Mouse (Mus musculus) limb, embryonic 13.5 days (tissue): ENCODE data around the gene Fam107b. TPM values are rescaled to one million over a fixed set of nuclear protein-coding genes. Genes with fewer than 3 reads are reported as not detected.
A peak's percentile ranks its signal among the peaks of the same experiment; 100 is the strongest.

Experiments used
- ATAC-seq: fragments of 200-750 bp; cut with Nextera tagmentation; 2 replicates; pipeline ENCODE4 v1.8.0; 2017; ENCODE audit warnings: low read depth, moderate number of reproducible peaks, moderate TSS enrichment; ENCODE audit not compliant: low FRiP score
- H3K27ac ChIP-seq: fragments of 300-500 bp; sonication (generic); 2 replicates; pipeline ENCODE4 v1.5.1; 2015; ENCODE audit warnings: inconsistent platforms, mild to moderate bottlenecking, moderate library complexity
- H3K27me3 ChIP-seq: fragments of 300-500 bp; sonication (generic); 2 replicates; pipeline ENCODE4 v1.6.1; 2015; ENCODE audit warnings: mild to moderate bottlenecking, inconsistent platforms
- H3K36me3 ChIP-seq: fragments of 300-500 bp; sonication (generic); 2 replicates; pipeline ENCODE4 v1.6.1; 2015; ENCODE audit warnings: inconsistent platforms, mild to moderate bottlenecking, moderate library complexity
- H3K4me1 ChIP-seq: fragments of 300-500 bp; sonication (generic); 2 replicates; pipeline ENCODE4 v1.6.1; 2015; ENCODE audit warnings: inconsistent platforms
- H3K4me2 ChIP-seq: fragments of 300-500 bp; sonication (generic); replicated peaks from 2 replicates; pipeline ENCODE4 v1.6.1; 2015; ENCODE audit warnings: inconsistent platforms, mild to moderate bottlenecking, moderate library complexity
- H3K4me3 ChIP-seq: fragments of 300-500 bp; sonication (generic); 2 replicates; pipeline ENCODE4 v1.5.1; 2015; ENCODE audit warnings: moderate library complexity, mild to moderate bottlenecking, inconsistent platforms
- H3K9ac ChIP-seq: fragments of 300-500 bp; sonication (generic); 2 replicates; pipeline ENCODE4 v1.6.1; 2015; ENCODE audit warnings: mild to moderate bottlenecking, inconsistent platforms
- H3K9me3 ChIP-seq: fragments of 300-500 bp; sonication (generic); 2 replicates; pipeline ENCODE4 v1.6.1; 2016; ENCODE audit warnings: inconsistent platforms
- WGBS: fragments of 180-500 bp; shearing (Covaris S2); methylation state at CpG from one replicate; pipeline ENCODE4 v1.1.7; 2015; 5-methylcytosine and 5-hydroxymethylcytosine counted together
- polyA plus RNA-seq: library from polyadenylated mRNA; unstranded; fragments of >200 nt; fragmentation: Nextera tagmentation; extraction: Ambion mirVana; gene quantifications from 2 replicates; pipeline ENCODE4 v1.2.1, GENCODE M21; 2015

Fam107b gene
- polyA plus RNA-seq, 1 experiment from 2014 or later, result 34.9 TPM

- H3K36me3 ChIP-seq, result no peaks in the 10 kb centered on the region
- no peak overlapping the region for H3K27ac ChIP-seq
- H3K9me3 ChIP-seq, result no peaks in the 10 kb centered on the region
- no peaks in the 10 kb centered on the region for H3K27me3 ChIP-seq
- peak; percentile 33; the same call in 1 of the 2 replicates for ATAC-seq
- 53% methylated on average over 7 of the region's 7 CpGs for WGBS
- peaks cover 55% of the 10 kb centered on the region for H3K4me1 ChIP-seq
- 0 out of 2 replicates have a peak overlapping the region, but pooled peaks have one; percentile 9 for H3K4me2 ChIP-seq
- no peak overlapping the region for H3K9ac ChIP-seq
- H3K4me3 ChIP-seq, result no peak overlapping the region
Measured at GRCm38 (mm10) chr2:3739351-3739961, 169.2 kb downstream of the Fam107b start.

- no peak overlapping the region for H3K4me2 ChIP-seq
- peaks cover 52% of the 10 kb centered on the region for H3K4me1 ChIP-seq
- no peak overlapping the region for H3K27ac ChIP-seq
- no peaks in the 10 kb centered on the region for H3K27me3 ChIP-seq
- no peak overlapping the region for H3K4me3 ChIP-seq
- H3K9me3 ChIP-seq, result no peaks in the 10 kb centered on the region
- no peaks in the 10 kb centered on the region for H3K36me3 ChIP-seq
- ATAC-seq, result no peak
- WGBS, result 72% methylated on average over 3 of the region's 3 CpGs
- H3K9ac ChIP-seq, result no peak overlapping the region
Measured at GRCm38 (mm10) chr2:3740256-3740655, 170.0 kb downstream of the Fam107b start.

GRCm38 (mm10) chr2:3740670-3741069 lies 170.4 kb downstream of the Fam107b start:
- H3K9ac ChIP-seq, result no peak overlapping the region
- no peaks in the 10 kb centered on the region for H3K36me3 ChIP-seq
- ATAC-seq, result no peak
- no peaks in the 10 kb centered on the region for H3K9me3 ChIP-seq
- 86% methylated on average over 4 of the region's 4 CpGs for WGBS
- no peak overlapping the region for H3K4me2 ChIP-seq
- H3K4me3 ChIP-seq, result no peak overlapping the region
- peaks cover 52% of the 10 kb centered on the region for H3K4me1 ChIP-seq
- no peaks in the 10 kb centered on the region for H3K27me3 ChIP-seq
- H3K27ac ChIP-seq, result no peak overlapping the region

DNA sequence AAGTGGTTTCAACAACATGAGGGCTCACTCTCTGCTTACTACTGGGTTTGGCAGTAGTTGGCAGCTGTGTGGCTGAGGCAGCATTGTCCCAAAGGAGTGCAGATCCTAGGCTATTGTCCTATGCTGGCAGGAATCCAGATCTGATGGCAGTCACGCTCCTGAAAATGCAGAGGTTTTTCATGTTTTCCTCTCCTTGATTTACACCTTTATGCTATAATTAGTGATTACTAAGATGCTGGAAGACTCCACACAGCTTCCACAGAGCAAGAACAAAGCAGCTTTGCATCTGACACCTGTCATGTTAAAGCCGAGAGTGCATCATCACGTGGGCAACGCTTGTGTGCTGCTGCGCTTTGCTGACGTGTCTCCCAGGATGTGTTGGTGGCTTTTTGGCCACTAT lies 172.2 kb downstream of the Fam107b start:
- Histone ChIP-seq H3K4me2 (no peak overlapping the region), H3K4me1 (peaks cover 40% of the 10 kb centered on the region), H3K9me3 (no peaks in the 10 kb centered on the region), H3K4me3 (no peak overlapping the region), H3K36me3 (no peaks in the 10 kb centered on the region), H3K9ac (no peak overlapping the region), H3K27ac (no peak overlapping the region), H3K27me3 (no peaks in the 10 kb centered on the region)
- WGBS, result 87% methylated on average over 6 of the region's 6 CpGs
- no peak for ATAC-seq

DNA sequence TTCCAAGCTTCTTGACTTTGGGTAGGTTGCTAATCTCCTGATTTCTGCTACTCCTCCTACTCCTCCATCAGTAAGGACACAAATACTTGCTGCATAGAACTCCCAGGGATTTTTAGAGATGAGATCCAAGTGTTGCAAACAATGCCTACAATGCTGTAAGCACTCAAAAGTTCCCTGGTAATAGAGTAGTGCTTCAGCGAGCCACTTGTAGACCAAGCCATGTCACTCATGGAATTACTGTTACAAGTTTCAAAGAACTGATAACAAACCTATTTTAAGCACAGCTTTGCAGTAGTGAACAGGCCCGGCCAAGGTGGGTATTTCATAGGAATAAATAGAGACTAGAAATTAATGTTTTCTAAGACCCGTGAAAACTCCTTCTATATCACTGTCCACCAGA lies 174.8 kb downstream of the Fam107b start:
- Histone ChIP-seq H3K9me3 (no peaks in the 10 kb centered on the region), H3K4me1 (peaks cover 33% of the 10 kb centered on the region), H3K4me2 (no peak overlapping the region), H3K27me3 (no peaks in the 10 kb centered on the region), H3K9ac (no peak overlapping the region), H3K27ac (no peak overlapping the region), H3K36me3 (no peaks in the 10 kb centered on the region), H3K4me3 (no peak overlapping the region)
- ATAC-seq, result no peak
- 88% methylated on average over 3 of the region's 3 CpGs for WGBS

DNA sequence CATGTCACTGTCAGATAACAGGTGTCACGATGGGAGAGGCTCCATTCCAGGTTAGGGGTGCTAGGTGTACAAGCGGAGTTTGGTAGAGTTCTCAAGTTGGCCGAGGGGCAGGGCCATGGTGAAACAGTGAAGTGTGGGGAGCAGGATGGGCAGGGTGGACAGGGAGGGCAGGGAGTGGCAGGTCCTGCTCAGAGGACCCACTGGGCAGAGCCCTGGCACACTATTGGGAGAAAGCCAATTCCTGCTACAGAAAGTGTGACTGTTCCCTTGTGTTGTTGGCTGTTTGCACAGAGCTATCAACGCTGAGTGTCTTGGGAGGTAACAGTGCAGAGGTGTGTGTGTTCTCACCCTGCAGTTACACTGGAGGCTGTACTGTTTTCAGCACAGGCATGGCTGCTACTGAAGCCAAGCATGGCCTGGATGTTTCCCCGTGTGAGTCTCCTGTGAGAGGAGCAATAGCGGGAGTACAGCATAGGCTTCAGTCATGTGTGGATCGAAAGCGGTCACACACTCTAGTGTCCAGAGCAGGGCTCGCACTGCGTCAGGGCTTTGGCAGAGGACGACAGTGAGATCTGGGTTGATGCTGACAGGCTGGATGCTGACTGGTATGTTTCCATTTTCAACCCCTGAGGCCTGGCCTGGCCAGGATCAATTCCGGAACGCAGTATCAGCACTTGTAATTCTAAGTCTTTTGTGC lies 175.8 kb downstream of the Fam107b start:
- H3K9me3 ChIP-seq, result no peaks in the 10 kb centered on the region
- peaks cover 26% of the 10 kb centered on the region for H3K4me1 ChIP-seq
- no peaks in the 10 kb centered on the region for H3K27me3 ChIP-seq
- no peak for ATAC-seq
- 82% methylated on average over 13 of the region's 13 CpGs for WGBS
- no peak overlapping the region for H3K27ac ChIP-seq
- no peak overlapping the region for H3K9ac ChIP-seq
- H3K36me3 ChIP-seq, result no peaks in the 10 kb centered on the region
- no peak overlapping the region for H3K4me2 ChIP-seq
- H3K4me3 ChIP-seq, result no peak overlapping the region

DNA sequence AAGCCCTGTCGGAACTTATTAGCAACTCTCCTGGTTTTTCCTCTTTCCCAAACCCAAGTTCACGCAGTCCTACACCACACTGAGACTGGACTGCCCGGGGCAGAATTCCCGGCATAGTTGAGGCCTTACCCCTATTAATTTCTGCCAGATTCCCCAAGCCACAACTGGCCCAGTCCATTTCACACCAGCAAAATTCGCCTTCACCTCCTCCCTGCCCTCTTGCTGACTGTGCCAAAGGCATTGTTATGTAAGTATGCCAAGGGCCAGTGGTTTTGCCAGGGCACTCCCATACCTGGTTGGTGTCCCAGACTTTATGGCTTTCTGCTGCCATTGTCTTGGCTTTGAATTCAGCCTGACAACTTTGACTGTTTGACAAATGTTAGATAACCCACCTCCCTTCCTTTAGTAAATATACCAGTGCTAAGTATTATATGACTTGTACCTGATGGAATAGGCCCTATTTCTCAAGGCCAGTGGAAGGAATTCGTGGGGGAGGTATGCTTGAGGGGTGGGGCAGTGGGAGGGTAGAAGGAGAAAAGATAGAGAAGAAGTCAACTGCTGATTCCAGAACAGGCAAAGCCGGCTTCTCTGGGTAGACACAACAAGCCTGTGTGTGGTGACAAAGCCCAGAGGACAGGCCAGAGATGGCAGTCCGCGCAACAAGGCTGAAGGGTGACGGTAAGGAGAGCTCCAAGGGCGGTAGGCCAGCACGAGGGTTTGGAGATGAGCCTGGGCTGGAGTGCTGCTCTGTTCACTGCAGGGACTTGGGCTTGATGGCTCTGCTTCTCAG lies 178.6 kb downstream of the Fam107b start:
- H3K4me2 ChIP-seq, result peak overlapping the region; percentile 28
- no peak overlapping the region for H3K4me3 ChIP-seq
- peak overlapping the region; percentile 63; the same call in 1 of the 2 replicates for H3K27ac ChIP-seq
- H3K9ac ChIP-seq, result no peak overlapping the region
- WGBS, result 56% methylated on average over 12 of the region's 12 CpGs
- H3K4me1 ChIP-seq, result peaks cover 39% of the 10 kb centered on the region
- H3K36me3 ChIP-seq, result no peaks in the 10 kb centered on the region
- H3K27me3 ChIP-seq, result no peaks in the 10 kb centered on the region
- H3K9me3 ChIP-seq, result no peaks in the 10 kb centered on the region
- ATAC-seq, result peak; percentile 69; the same call in 1 of the 2 replicates

DNA sequence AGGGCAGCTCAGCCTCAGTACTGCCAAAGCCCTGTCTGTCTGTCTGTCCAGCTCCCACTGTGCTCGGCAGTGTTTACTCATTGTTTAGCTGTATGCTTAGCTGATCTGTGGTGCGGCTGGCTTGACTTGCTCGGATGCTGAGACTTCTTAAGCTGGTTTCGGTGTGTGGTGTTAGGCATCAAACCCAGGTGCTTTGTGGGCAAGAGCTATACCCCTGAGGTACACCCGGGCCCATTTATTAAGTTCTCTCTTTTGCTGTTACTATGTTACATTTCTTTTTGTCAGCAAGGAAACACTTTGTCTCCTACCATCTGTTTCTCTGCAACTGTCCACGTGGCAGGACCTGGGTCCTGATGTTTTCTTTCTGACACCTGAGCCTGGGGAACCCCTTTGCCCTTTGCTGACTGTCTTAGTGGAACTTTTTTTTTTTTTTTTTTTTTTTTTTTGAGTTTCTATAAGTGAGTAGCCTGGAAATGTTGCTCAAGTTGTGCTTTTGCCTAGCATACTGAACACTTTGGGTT lies 179.3 kb downstream of the Fam107b start:
- Histone ChIP-seq H3K27me3 (no peaks in the 10 kb centered on the region), H3K4me2 (peak overlapping the region; percentile 28), H3K36me3 (no peaks in the 10 kb centered on the region), H3K27ac (peak overlapping the region; percentile 63; the same call in 1 of the 2 replicates), H3K4me1 (peaks cover 46% of the 10 kb centered on the region), H3K9me3 (no peaks in the 10 kb centered on the region), H3K4me3 (no peak overlapping the region), H3K9ac (no peak overlapping the region)
- 59% methylated on average over 6 of the region's 6 CpGs for WGBS
- ATAC-seq, result no peak

GRCm38 (mm10) chr2:3750126-3750525 lies 179.8 kb downstream of the Fam107b start:
- no peak overlapping the region for H3K4me3 ChIP-seq
- no peak for ATAC-seq
- 86% methylated on average over 9 of the region's 9 CpGs for WGBS
- H3K4me1 ChIP-seq, result peaks cover 52% of the 10 kb centered on the region
- H3K27me3 ChIP-seq, result no peaks in the 10 kb centered on the region
- no peaks in the 10 kb centered on the region for H3K36me3 ChIP-seq
- no peak overlapping the region for H3K4me2 ChIP-seq
- no peaks in the 10 kb centered on the region for H3K9me3 ChIP-seq
- no peak overlapping the region for H3K27ac ChIP-seq
- H3K9ac ChIP-seq, result no peak overlapping the region

DNA sequence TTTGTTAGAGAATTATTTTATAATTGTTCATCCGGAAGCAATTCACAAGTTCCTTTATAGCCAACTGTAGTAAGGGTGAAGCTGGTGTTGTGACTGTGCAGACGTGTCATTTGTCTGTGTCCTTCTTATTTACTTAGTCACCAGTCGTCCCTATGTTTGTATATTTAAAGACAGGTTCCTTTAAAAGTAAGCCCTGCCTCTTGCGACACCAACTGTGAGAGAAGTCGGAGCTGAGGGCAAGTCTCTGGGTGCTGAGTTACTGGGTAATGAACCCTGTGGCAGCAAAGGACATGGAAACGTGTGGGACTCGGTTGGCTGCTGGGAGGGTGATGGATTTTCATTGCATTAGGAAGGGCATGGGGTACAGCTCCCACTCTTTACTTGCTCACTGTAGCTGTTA lies 182.1 kb downstream of the Fam107b start:
- Histone ChIP-seq H3K27me3 (no peaks in the 10 kb centered on the region), H3K9ac (no peak overlapping the region), H3K4me1 (peaks cover 47% of the 10 kb centered on the region), H3K9me3 (no peaks in the 10 kb centered on the region), H3K4me2 (no peak overlapping the region), H3K4me3 (no peak overlapping the region), H3K27ac (no peak overlapping the region), H3K36me3 (no peaks in the 10 kb centered on the region)
- ATAC-seq, result no peak
- WGBS, result 65% methylated on average over 7 of the region's 7 CpGs

DNA sequence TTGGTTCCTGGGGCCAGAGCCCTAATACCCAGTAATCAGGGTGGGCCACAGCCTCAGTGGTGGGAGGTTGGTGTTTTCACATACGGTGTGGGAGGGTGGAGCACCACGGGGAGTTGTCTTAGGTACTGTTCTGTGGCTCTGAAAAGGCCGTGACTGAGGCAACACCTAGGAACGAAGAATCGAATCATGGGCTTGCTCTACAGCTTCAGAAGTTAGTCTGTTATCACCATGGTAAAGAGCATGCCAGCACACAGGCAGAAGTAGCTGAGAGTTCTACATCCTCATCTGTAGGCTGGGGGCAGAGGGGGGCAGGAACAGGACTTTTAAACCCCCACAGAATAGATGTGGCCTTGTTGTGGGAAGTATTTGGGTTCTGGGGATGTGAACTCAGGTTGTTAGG lies 182.6 kb downstream of the Fam107b start:
- 89% methylated on average over 5 of the region's 5 CpGs for WGBS
- H3K27ac ChIP-seq, result no peak overlapping the region

GRCm38 (mm10) chr2:3753749-3754148 lies 183.5 kb downstream of the Fam107b start:
- Histone ChIP-seq H3K27me3 (no peaks in the 10 kb centered on the region), H3K36me3 (no peaks in the 10 kb centered on the region), H3K4me3 (no peak overlapping the region), H3K4me2 (0 out of 2 replicates have a peak overlapping the region, but pooled peaks have one; percentile 5), H3K9me3 (no peaks in the 10 kb centered on the region), H3K27ac (peak overlapping the region; percentile 58; the same call in 1 of the 2 replicates), H3K4me1 (peaks cover 39% of the 10 kb centered on the region), H3K9ac (peak overlapping the region; percentile 43; the same call in 1 of the 2 replicates)
- WGBS, result 11% methylated on average over 2 of the region's 2 CpGs
- ATAC-seq, result 0 out of 2 replicates have a peak, but pooled peaks have one; percentile 30

More for the DNA sequence above, 182.6 kb downstream of the Fam107b start:
- Histone ChIP-seq H3K4me3 (no peak overlapping the region), H3K36me3 (no peaks in the 10 kb centered on the region), H3K9me3 (no peaks in the 10 kb centered on the region), H3K4me1 (peaks cover 47% of the 10 kb centered on the region), H3K9ac (no peak overlapping the region), H3K27me3 (no peaks in the 10 kb centered on the region), H3K4me2 (no peak overlapping the region)
- no peak for ATAC-seq
